Mouse (Mus musculus): ENCODE measurements around the gene Map2k6. TPM values are rescaled to one million over a fixed set of nuclear protein-coding genes. Genes with fewer than 3 reads are reported as not detected.

Map2k6 gene
- total and polyA plus RNA-seq, 2 experiments from 2014 or later: 21.3 to 25.5 TPM

DNA sequence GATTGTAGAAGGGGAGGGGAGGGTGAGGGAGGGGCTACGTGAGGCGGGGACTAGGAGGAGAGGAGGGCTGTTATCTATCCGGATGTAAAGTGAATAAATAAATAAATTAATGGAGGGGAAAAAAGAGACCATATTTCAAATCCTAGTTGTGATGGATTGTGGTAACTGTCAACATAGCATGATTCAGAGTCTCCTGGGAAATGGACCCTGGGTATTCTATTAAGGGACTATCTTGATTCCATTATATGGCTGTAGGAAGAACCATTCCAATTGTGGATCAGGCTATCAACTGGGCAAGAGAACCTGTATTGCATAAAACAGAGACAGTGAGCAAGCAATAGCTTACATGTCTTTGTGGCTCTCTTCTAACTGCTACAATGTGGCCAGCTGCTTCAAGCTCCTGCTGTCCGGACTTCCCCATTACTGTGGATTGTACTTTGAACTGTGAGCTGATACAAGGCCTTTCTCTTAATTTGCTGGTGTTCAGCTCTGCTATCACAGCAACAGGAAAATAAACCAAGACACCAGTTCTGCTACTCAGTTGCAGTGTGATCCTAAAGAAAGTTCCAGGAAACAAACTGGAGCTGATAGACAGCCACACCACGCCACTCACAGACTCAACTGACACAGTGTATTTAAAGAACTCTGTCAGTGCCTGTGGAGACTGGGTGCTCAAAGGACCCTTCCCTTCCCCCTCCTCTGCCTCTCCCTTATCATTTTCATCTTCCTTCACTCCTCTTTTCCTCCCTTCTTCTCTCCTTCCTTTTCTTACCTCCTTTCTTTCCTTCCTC is 77.6 kb downstream of the Map2k6 start:
- Histone ChIP-seq H3K9me3 (ENCODE audit: low read length) (no peaks in the 10 kb centered on the region), H3K27me3 (ENCODE audit: insufficient read depth, low read length) (no peaks in the 10 kb centered on the region), H3K9ac (no peak overlapping the region), H3K27ac (ENCODE audit: low read depth, low read length) (no peak overlapping the region), H3K36me3 (ENCODE audit: insufficient read depth) (no peaks in the 10 kb centered on the region), H3K4me2 (ENCODE audit: low read depth) (no peak overlapping the region), H3K4me3 (ENCODE audit: low read depth, low read length) (no peak overlapping the region), H3K4me1 (ENCODE audit: insufficient read depth) (peaks cover 23% of the 10 kb centered on the region)
- DNase-seq: no peak
- WGBS: 49% methylated on average over 5 of the region's 5 CpGs
- no peak for ATAC-seq
- TF ChIP-seq CTCF (IDR thresholded peaks at IDR 0.05; ENCODE audit: low read depth): no peak

DNA sequence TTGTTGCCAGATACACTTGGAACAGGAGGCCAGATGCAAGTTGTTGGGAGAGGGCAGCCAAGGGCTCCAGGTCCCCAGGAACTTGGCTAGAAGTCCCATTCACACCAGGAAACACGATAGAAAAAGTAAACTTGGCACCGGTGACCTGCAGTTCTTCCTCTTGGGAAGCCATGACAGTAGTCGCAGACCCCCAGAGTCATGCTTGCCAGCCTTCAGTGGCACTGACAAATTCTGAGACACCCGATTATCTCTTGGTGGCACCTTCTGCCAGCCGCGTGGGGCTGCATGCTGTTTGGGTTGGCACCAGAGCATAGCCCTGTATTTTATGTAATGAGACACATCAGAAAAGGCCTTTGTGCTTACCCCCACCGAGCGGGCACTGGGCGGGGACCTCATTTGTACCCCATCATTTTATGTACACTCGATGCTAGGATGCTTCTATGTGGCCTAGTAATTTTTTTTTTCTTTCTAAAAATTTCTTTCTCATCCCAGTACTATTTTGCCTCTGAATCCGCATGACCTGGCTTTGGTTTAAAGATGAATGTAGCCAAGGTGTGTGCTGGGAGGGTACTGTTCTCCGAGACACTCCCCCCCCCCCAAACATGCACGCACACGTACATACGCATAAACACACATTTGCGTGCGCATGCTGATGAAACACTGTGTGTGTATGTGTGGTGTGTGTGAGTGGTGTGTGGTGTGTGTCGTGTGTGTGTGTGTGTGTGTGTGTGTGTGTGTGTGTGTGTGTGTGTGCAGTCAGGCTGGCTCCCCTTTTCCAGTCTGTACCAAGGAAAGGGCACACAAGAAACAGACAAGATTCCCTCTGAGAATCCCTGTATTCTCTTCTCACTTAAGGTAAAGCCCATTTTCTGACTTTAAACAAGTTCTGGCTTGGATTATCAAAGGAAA is 79.3 kb downstream of the Map2k6 start:
- Histone ChIP-seq H3K36me3 (ENCODE audit: insufficient read depth) (no peaks in the 10 kb centered on the region), H3K27ac (ENCODE audit: low read depth, low read length) (peak overlapping the region; percentile 48; the same call in 1 of the 2 replicates), H3K4me1 (ENCODE audit: insufficient read depth) (peaks cover 23% of the 10 kb centered on the region), H3K9me3 (ENCODE audit: low read length) (no peaks in the 10 kb centered on the region), H3K27me3 (ENCODE audit: insufficient read depth, low read length) (no peaks in the 10 kb centered on the region), H3K4me2 (ENCODE audit: low read depth) (peak overlapping the region; percentile 19), H3K4me3 (ENCODE audit: low read depth, low read length) (no peak overlapping the region), H3K9ac (peak overlapping the region; percentile 1; the same call in 1 of the 2 replicates)
- WGBS: 14% methylated on average over 18 of the region's 18 CpGs
- no peak for TF ChIP-seq CTCF (IDR thresholded peaks at IDR 0.05; ENCODE audit: low read depth)
- ATAC-seq (peak; percentile 73), DNase-seq (peak; percentile 67)

DNA sequence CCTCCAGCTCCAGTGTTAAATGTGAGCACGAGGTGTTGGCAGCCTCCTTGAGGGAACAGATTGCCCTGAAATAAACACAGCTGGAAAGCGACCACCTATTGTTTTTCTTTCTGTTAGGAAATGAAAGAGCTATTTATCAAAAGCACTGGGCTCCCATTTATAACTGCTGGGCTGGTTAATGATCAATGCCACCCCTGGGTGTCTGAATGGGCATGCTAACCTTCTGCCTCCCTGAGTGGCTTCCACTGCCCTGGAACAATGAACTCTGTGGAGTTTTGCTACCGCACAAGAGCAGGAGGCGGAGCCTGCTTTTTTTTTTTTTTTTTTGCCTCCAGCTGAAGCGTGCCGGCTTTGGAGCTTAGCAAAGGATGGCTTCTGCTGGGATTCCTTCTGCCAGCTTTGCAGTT is 80.1 kb downstream of the Map2k6 start:
- 2% methylated on average over 5 of the region's 6 CpGs for WGBS
- peak; percentile 75 for DNase-seq
- H3K4me3 ChIP-seq (ENCODE audit: low read depth, low read length): peak overlapping the region; percentile 28

GRCm38 (mm10) chr11:110481406-110481805 is 82.5 kb downstream of the Map2k6 start:
- H3K27me3 ChIP-seq (ENCODE audit: insufficient read depth, low read length): no peaks in the 10 kb centered on the region
- DNase-seq (no peak), ATAC-seq (no peak)
- TF ChIP-seq CTCF (IDR thresholded peaks at IDR 0.05; ENCODE audit: low read depth): no peak
- H3K4me2 ChIP-seq (ENCODE audit: low read depth): no peak overlapping the region
- peaks cover 23% of the 10 kb centered on the region for H3K4me1 ChIP-seq (ENCODE audit: insufficient read depth)
- H3K9me3 ChIP-seq (ENCODE audit: low read length): no peaks in the 10 kb centered on the region
- H3K4me3 ChIP-seq (ENCODE audit: low read depth, low read length): no peak overlapping the region
- H3K27ac ChIP-seq (ENCODE audit: low read depth, low read length): no peak overlapping the region
- H3K9ac ChIP-seq: no peak overlapping the region
- no peaks in the 10 kb centered on the region; the same call in 1 of the 2 replicates for H3K36me3 ChIP-seq (ENCODE audit: insufficient read depth)
- WGBS: 73% methylated on average over 2 of the region's 2 CpGs

More for the DNA sequence above, 80.1 kb downstream of the Map2k6 start:
- 0 out of 2 replicates have a peak overlapping the region, but pooled peaks have one; percentile 22 for H3K9ac ChIP-seq
- H3K36me3 ChIP-seq (ENCODE audit: insufficient read depth): no peaks in the 10 kb centered on the region; the same call in 1 of the 2 replicates
- H3K4me2 ChIP-seq (ENCODE audit: low read depth): peak overlapping the region; percentile 41
- TF ChIP-seq CTCF (IDR thresholded peaks at IDR 0.05; ENCODE audit: low read depth): no peak
- ATAC-seq: peak; percentile 86
- peaks cover 23% of the 10 kb centered on the region for H3K4me1 ChIP-seq (ENCODE audit: insufficient read depth)
- no peaks in the 10 kb centered on the region for H3K27me3 ChIP-seq (ENCODE audit: insufficient read depth, low read length)
- peak overlapping the region; percentile 64 for H3K27ac ChIP-seq (ENCODE audit: low read depth, low read length)
- no peaks in the 10 kb centered on the region for H3K9me3 ChIP-seq (ENCODE audit: low read length)

DNA sequence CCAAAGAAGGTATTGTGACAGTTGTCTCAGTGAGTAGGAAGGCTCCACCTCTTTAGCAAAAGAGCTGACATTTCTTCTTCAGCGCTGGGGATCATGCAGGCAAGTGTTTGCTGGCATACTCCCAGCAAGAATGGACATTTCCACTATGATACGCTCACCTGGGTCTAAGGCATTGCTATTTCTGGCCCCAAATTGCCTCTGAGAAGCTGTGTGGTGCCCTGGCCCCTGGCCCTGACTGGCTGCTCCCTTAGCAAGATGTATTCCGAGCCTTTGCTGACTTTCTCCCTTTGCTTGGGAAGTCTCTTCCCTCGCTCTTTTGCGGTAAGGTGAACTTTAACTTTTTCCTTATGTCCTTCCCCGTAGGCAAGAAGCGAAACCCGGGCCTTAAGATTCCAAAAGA is 83.3 kb downstream of the Map2k6 start:
- Histone ChIP-seq H3K27me3 (ENCODE audit: insufficient read depth, low read length) (no peaks in the 10 kb centered on the region), H3K36me3 (ENCODE audit: insufficient read depth) (no peaks in the 10 kb centered on the region; the same call in 1 of the 2 replicates), H3K4me2 (ENCODE audit: low read depth) (no peak overlapping the region), H3K9me3 (ENCODE audit: low read length) (no peaks in the 10 kb centered on the region), H3K27ac (ENCODE audit: low read depth, low read length) (no peak overlapping the region), H3K4me1 (ENCODE audit: insufficient read depth) (peaks cover 23% of the 10 kb centered on the region), H3K9ac (no peak overlapping the region), H3K4me3 (ENCODE audit: low read depth, low read length) (no peak overlapping the region)
- no peak for ATAC-seq
- TF ChIP-seq CTCF (IDR thresholded peaks at IDR 0.05; ENCODE audit: low read depth): no peak
- WGBS: 95% methylated on average over 8 of the region's 8 CpGs
- DNase-seq: no peak

GRCm38 (mm10) chr11:110482649-110483048 is 83.7 kb downstream of the Map2k6 start:
- Histone ChIP-seq H3K4me2 (ENCODE audit: low read depth) (no peak overlapping the region), H3K4me3 (ENCODE audit: low read depth, low read length) (no peak overlapping the region), H3K27me3 (ENCODE audit: insufficient read depth, low read length) (no peaks in the 10 kb centered on the region), H3K9me3 (ENCODE audit: low read length) (no peaks in the 10 kb centered on the region), H3K27ac (ENCODE audit: low read depth, low read length) (no peak overlapping the region), H3K36me3 (ENCODE audit: insufficient read depth) (no peaks in the 10 kb centered on the region; the same call in 1 of the 2 replicates), H3K4me1 (ENCODE audit: insufficient read depth) (peaks cover 21% of the 10 kb centered on the region), H3K9ac (no peak overlapping the region)
- no peak for TF ChIP-seq CTCF (IDR thresholded peaks at IDR 0.05; ENCODE audit: low read depth)
- no peak for DNase-seq
- no peak for ATAC-seq
- WGBS: 86% methylated on average over 4 of the region's 4 CpGs

Measured in forebrain, postnatal 0 days (tissue).